Mouse (Mus musculus): ENCODE data around the gene Cnrip1. TPM values are rescaled to one million over a fixed set of nuclear protein-coding genes. Genes with fewer than 3 reads are reported as not detected.

The Cnrip1 gene
- polyA plus RNA-seq, 1 experiment from 2014 or later: 35.0 TPM

DNA sequence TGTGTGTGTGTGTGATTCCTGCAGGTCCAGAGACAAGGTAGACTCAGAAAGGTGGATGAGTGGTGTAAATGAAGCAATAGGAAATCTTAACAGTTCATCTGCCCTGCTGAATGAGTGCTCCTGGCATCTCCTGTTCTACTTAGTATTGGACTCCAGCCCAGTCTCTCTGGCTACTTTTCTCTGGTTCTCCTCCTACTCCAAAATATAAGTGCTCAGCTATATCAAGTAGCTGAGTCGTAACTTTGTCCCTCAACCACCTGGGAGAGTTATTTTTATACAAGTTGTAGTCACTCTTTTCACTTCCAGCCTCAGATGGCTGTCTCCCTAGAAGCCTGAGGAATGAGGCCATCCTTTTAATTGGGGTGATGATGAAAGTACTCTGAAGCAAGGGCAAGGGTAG, 32.5 kb downstream of the Cnrip1 start:
- H3K27ac ChIP-seq (ENCODE audit: low read length): no peak overlapping the region
- ATAC-seq (ENCODE audit: low read depth): no peak
- 39% methylated on average over 1 of the region's 1 CpGs for WGBS
- no peak overlapping the region for H3K4me2 ChIP-seq (ENCODE audit: low read depth, low read length)
- no peaks in the 10 kb centered on the region for H3K27me3 ChIP-seq (ENCODE audit: control insufficient read depth, insufficient read depth, low read depth, low read length)
- H3K9ac ChIP-seq (ENCODE audit: low read length): no peak overlapping the region
- no peaks in the 10 kb centered on the region for H3K4me1 ChIP-seq (replicated peaks; ENCODE audit: control insufficient read depth, insufficient read depth, low read length)
- no peaks in the 10 kb centered on the region for H3K9me3 ChIP-seq (ENCODE audit: control insufficient read depth, low read length)
- H3K36me3 ChIP-seq (ENCODE audit: control insufficient read depth, insufficient read depth, low read length): no peaks in the 10 kb centered on the region
- H3K4me3 ChIP-seq (ENCODE audit: low read length): no peak overlapping the region

DNA sequence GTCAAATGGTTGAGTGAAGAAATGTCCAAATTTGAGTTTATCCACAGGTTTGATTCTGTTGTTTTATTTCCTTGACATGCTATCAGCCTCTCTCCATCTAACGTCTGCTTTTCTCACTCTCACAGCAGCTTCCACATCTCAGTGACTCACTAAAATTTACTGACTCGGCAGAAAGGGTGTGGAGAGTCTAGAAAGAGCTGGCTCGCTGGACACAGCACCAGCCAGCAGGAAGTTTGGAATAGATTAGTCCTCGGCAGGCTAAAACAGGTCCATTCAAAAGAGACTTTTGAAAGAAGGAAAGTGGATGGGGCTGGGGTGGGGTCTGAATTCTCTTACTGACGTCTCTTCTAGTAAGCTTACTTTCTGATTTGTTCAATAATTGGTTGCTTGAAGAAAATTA, 34.7 kb downstream of the Cnrip1 start:
- Histone ChIP-seq H3K9ac (ENCODE audit: low read length) (no peak overlapping the region), H3K4me2 (ENCODE audit: low read depth, low read length) (no peak overlapping the region), H3K27me3 (ENCODE audit: control insufficient read depth, insufficient read depth, low read depth, low read length) (no peaks in the 10 kb centered on the region), H3K9me3 (ENCODE audit: control insufficient read depth, low read length) (no peaks in the 10 kb centered on the region), H3K36me3 (ENCODE audit: control insufficient read depth, insufficient read depth, low read length) (no peaks in the 10 kb centered on the region), H3K4me3 (ENCODE audit: low read length) (no peak overlapping the region), H3K4me1 (replicated peaks; ENCODE audit: control insufficient read depth, insufficient read depth, low read length) (no peaks in the 10 kb centered on the region), H3K27ac (ENCODE audit: low read length) (no peak overlapping the region)
- ATAC-seq (ENCODE audit: low read depth): 0 out of 2 replicates have a peak, but pooled peaks have one; percentile 43
- WGBS: 16% methylated on average over 5 of the region's 5 CpGs

DNA sequence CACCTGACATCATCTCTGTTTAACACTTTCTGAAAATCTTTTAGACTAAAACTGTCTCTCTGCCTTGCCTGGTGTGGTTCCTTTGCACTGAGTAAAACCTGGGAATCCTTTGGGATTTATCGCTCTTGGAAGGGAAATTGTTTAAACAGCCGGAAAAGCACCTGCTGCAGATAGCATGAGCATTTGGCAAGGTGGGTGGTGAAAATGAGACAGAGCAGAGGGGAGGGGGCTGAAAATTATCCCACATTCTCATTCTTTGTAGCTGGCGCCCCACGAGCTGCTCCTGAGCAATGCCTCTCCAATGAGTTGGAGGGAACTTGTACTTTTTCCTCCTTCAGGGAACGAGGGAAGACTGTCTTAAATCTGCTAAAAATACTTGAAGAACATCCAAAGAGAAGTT, 55.5 kb downstream of the Cnrip1 start:
- H3K9ac ChIP-seq (ENCODE audit: low read length): no peak overlapping the region
- no peak overlapping the region for H3K4me2 ChIP-seq (ENCODE audit: low read depth, low read length)
- H3K9me3 ChIP-seq (ENCODE audit: control insufficient read depth, low read length): no peaks in the 10 kb centered on the region
- no peaks in the 10 kb centered on the region for H3K27me3 ChIP-seq (ENCODE audit: control insufficient read depth, insufficient read depth, low read depth, low read length)
- no peak overlapping the region for H3K4me3 ChIP-seq (ENCODE audit: low read length)
- 71% methylated on average over 5 of the region's 5 CpGs for WGBS
- H3K27ac ChIP-seq (ENCODE audit: low read length): no peak overlapping the region
- H3K36me3 ChIP-seq (ENCODE audit: control insufficient read depth, insufficient read depth, low read length): no peaks in the 10 kb centered on the region
- no peak for ATAC-seq (ENCODE audit: low read depth)
- no peaks in the 10 kb centered on the region for H3K4me1 ChIP-seq (replicated peaks; ENCODE audit: control insufficient read depth, insufficient read depth, low read length)

DNA sequence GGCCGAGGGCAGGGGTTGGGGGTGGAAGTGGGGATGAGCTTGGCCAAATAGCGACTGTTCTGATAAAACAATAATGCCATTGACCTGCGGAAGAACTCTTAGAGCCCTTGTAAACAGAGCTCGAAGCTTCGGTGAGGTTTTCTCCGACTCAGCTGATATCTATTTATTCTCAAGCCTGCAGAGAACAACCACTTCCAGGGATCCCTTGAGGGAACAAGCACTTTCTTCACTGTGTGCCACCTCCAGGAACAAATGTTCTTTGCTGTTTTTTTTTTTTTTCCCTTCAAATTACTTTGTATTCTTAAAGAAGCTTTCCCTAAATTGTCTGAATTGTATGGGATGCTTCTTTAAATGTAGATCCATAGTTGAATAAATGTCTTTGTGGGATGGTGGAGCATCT, 56.0 kb downstream of the Cnrip1 start:
- WGBS: 48% methylated on average over 6 of the region's 6 CpGs
- no peak overlapping the region for H3K4me2 ChIP-seq (ENCODE audit: low read depth, low read length)
- no peak overlapping the region for H3K27ac ChIP-seq (ENCODE audit: low read length)
- no peak overlapping the region for H3K4me3 ChIP-seq (ENCODE audit: low read length)
- no peaks in the 10 kb centered on the region for H3K4me1 ChIP-seq (replicated peaks; ENCODE audit: control insufficient read depth, insufficient read depth, low read length)
- no peaks in the 10 kb centered on the region for H3K9me3 ChIP-seq (ENCODE audit: control insufficient read depth, low read length)
- no peaks in the 10 kb centered on the region for H3K36me3 ChIP-seq (ENCODE audit: control insufficient read depth, insufficient read depth, low read length)
- H3K27me3 ChIP-seq (ENCODE audit: control insufficient read depth, insufficient read depth, low read depth, low read length): no peaks in the 10 kb centered on the region
- no peak overlapping the region for H3K9ac ChIP-seq (ENCODE audit: low read length)
- no peak for ATAC-seq (ENCODE audit: low read depth)

DNA sequence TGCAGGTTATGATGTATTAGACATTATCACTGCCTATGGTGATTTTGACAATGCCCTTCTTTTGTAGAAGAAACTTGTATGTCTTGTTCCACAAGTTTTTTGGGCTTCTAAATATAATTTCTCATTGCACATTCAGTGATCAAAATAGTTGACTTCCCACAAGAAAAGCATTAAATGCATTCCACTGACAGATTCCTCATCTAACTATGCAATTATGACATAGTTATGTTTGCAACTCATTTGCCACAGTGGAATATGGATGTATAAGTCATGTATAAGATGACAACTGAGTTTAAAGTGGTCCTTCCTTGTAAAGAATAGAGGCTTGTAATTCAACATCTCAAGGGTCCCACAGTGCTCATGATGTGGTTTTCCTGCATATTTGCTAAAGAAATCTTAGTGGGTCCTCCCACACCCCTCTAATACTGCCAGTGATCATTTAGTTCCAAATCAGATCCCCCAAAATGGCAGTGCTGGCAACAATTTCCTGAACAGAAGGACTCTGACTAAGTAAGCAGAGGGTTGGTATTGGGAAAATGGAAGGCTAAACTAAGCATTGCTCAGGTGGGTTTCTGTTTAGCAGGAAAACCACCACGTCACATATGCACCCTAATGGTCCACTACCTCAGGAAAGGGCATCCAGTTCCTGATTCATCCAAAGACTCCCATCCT, 61.2 kb downstream of the Cnrip1 start:
- Histone ChIP-seq H3K4me2 (ENCODE audit: low read depth, low read length) (no peak overlapping the region), H3K4me1 (replicated peaks; ENCODE audit: control insufficient read depth, insufficient read depth, low read length) (no peaks in the 10 kb centered on the region), H3K9me3 (ENCODE audit: control insufficient read depth, low read length) (no peaks in the 10 kb centered on the region), H3K36me3 (ENCODE audit: control insufficient read depth, insufficient read depth, low read length) (no peaks in the 10 kb centered on the region), H3K9ac (ENCODE audit: low read length) (no peak overlapping the region), H3K27me3 (ENCODE audit: control insufficient read depth, insufficient read depth, low read depth, low read length) (no peaks in the 10 kb centered on the region), H3K27ac (ENCODE audit: low read length) (no peak overlapping the region), H3K4me3 (ENCODE audit: low read length) (no peak overlapping the region)
- 67% methylated on average over 1 of the region's 1 CpGs for WGBS
- no peak for ATAC-seq (ENCODE audit: low read depth)

DNA sequence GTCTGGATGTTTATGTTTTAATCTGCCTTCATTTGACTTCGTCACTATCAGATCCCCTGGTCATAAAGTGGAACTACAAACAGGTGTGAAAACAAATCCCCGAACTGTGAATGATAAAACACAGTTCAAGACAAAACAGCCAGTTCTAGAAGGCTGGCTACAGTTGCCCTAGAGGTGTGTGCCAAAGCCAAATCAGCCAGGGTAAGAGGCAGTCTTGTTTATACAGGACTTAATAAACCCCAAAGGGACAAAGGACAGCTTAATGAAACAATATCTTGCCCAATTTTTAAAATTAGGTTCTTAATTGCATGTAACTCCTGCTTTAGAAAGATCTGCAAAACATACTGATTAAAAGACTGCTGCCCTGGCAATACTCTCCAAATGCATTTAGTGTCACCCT, 75.0 kb downstream of the Cnrip1 start:
- Histone ChIP-seq H3K9ac (ENCODE audit: low read length) (no peak overlapping the region), H3K36me3 (ENCODE audit: control insufficient read depth, insufficient read depth, low read length) (no peaks in the 10 kb centered on the region), H3K4me2 (ENCODE audit: low read depth, low read length) (no peak overlapping the region), H3K27me3 (ENCODE audit: control insufficient read depth, insufficient read depth, low read depth, low read length) (no peaks in the 10 kb centered on the region), H3K9me3 (ENCODE audit: control insufficient read depth, low read length) (no peaks in the 10 kb centered on the region), H3K4me3 (ENCODE audit: low read length) (no peak overlapping the region), H3K27ac (ENCODE audit: low read length) (no peak overlapping the region), H3K4me1 (replicated peaks; ENCODE audit: control insufficient read depth, insufficient read depth, low read length) (no peaks in the 10 kb centered on the region)
- 41% methylated on average over 2 of the region's 2 CpGs for whole genome bisulfite sequencing
- ATAC-seq (ENCODE audit: low read depth): no peak

Other genes with a start within 250 kb of the Cnrip1 start
- 1.4 TPM in 2 replicates for gene Fbxo48, start 100.2 kb upstream of the Cnrip1 start, polyA plus RNA-seq (2015; fragmentation: Nextera tagmentation; extraction: Ambion mirVana)
- gene Plek, start 795 bp downstream of the Cnrip1 start, polyA plus RNA-seq (2015; fragmentation: Nextera tagmentation; extraction: Ambion mirVana): 5.0 and 5.2 TPM in 2 replicates
- gene Ppp3r1, start 107.7 kb downstream of the Cnrip1 start, polyA plus RNA-seq (2015; fragmentation: Nextera tagmentation; extraction: Ambion mirVana): 85.6 and 89.4 TPM in 2 replicates
- 27.0 and 28.6 TPM in 2 replicates for gene Wdr92, start 130.5 kb downstream of the Cnrip1 start, polyA plus RNA-seq (2015; fragmentation: Nextera tagmentation; extraction: Ambion mirVana)
- gene Pno1, start 160.0 kb downstream of the Cnrip1 start, polyA plus RNA-seq (2015; fragmentation: Nextera tagmentation; extraction: Ambion mirVana): 48.7 and 53.0 TPM in 2 replicates
- 88.2 and 89.1 TPM in 2 replicates for gene C1d, start 206.0 kb downstream of the Cnrip1 start, polyA plus RNA-seq (2015; fragmentation: Nextera tagmentation; extraction: Ambion mirVana)